Mouse (Mus musculus) bone marrow macrophage, adult 2 months (primary cell): ENCODE results near the gene Rps21.

Source experiments
- CTCF ChIP-seq: IDR thresholded peaks from 2 replicates; pipeline ENCODE4 v1.5.1; 2012; ENCODE audit warnings: low read depth, mild to moderate bottlenecking, low read length, moderate library complexity
- POLR2A ChIP-seq: IDR thresholded peaks from 2 replicates; pipeline ENCODE4 v1.6.1; 2012; ENCODE audit warnings: mild to moderate bottlenecking, low read depth, low read length, borderline replicate concordance

DNA sequence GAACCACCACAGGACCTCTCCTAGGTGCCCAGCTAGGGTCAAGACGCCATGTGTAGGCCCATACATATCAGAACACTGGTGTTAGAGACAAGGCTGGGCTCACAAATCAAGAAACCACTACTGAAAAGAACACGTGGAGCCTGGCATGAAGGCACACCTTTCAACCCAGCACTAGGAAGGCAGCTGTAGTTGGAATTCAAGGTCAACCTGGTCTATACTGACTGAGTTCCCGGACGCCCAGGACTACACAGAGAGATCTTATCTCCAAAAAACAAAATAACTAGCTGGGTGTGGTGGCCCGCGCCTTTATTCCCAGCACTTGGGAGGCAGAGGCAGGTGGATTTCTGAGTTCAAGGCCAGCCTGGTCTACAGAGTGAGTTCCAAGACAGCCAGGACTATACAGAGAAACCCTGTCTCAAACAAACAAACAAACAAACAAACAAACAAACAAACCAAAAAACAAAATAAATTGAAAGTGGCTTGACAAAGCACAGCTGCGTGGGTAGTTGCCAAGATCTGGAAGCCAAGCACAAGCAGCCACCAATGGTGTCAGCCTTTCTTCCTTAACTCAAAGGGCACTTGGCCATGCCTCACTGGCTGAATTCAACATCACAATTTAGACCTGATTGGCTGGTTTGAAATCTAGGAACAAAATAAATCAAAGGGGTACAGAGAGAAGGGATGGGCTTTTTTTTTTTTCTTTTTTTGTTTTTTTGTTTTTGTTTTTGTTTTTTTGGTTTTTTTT lies 19.4 kb upstream of the Rps21 start:
- no peak for TF ChIP-seq POLR2A
- no peak for TF ChIP-seq CTCF
